Mouse (Mus musculus) liver, embryonic 14.5 days (tissue): ENCODE results near the gene Sumo2. TPM values are rescaled to one million over a fixed set of nuclear protein-coding genes. Genes with fewer than 3 reads are reported as not detected.

ENCODE experiments used
- ATAC-seq: fragments of 200-750 bp; cut with Nextera tagmentation; 2 replicates; pipeline ENCODE4 v1.8.0; 2017; ENCODE audit warnings: moderate number of reproducible peaks, mild to moderate bottlenecking, moderate library complexity; ENCODE audit not compliant: insufficient read depth
- DNase-seq, 3 experiments: peaks; one replicate each; pipeline ENCODE4 v3.0.0-alpha.2; 2012 to 2013; ENCODE audit warnings: low read depth in 3 of 3, low spot score in 3 of 3
- H3K27ac ChIP-seq: fragments of 300-500 bp; sonication (generic); 2 replicates; pipeline ENCODE4 v1.5.1; 2014; ENCODE audit warnings: moderate library complexity, mild to moderate bottlenecking, control low read depth, inconsistent platforms
- H3K27me3 ChIP-seq: fragments of 300-500 bp; sonication (generic); 2 replicates; pipeline ENCODE4 v1.6.1; 2014; ENCODE audit warnings: mild to moderate bottlenecking, low read length, moderate library complexity; ENCODE audit not compliant: control insufficient read depth, insufficient read depth
- H3K36me3 ChIP-seq: fragments of 300-500 bp; sonication (generic); replicated peaks from 2 replicates; pipeline ENCODE4 v1.6.1; 2014; ENCODE audit warnings: low read depth; ENCODE audit not compliant: control insufficient read depth, insufficient read depth
- H3K4me1 ChIP-seq, 2 experiments: fragments of 200-500 bp in 1 of 2; fragments of 300-500 bp in 1 of 2; sonication (generic) in 1 of 2; replicated peaks; 2 replicates each; pipeline ENCODE4 v1.6.1; 2012 to 2014; ENCODE audit warnings: antibody characterized with exemption in 1 of 2, inconsistent platforms in 1 of 2, low read length in 1 of 2; ENCODE audit not compliant: control insufficient read depth in 2 of 2, insufficient read depth in 2 of 2
- H3K4me2 ChIP-seq: fragments of 300-500 bp; sonication (generic); 2 replicates; pipeline ENCODE4 v1.6.1; 2014; ENCODE audit warnings: low read depth, mild to moderate bottlenecking, control low read depth, moderate library complexity
- H3K4me3 ChIP-seq, 2 experiments: fragments of 200-500 bp in 1 of 2; fragments of 300-500 bp in 1 of 2; sonication (generic) in 1 of 2; 2 replicates each; pipeline ENCODE4 v1.5.1; 2012 to 2014; ENCODE audit warnings: low read depth in 2 of 2, low read length in 2 of 2, mild to moderate bottlenecking in 2 of 2, control low read depth in 1 of 2, inconsistent platforms in 1 of 2, moderate library complexity in 1 of 2; ENCODE audit not compliant: insufficient read depth in 1 of 2
- H3K9ac ChIP-seq: fragments of 300-500 bp; sonication (generic); replicated peaks from 2 replicates; pipeline ENCODE4 v1.6.1; 2014; ENCODE audit warnings: mild to moderate bottlenecking, control low read depth, moderate library complexity
- H3K9me3 ChIP-seq: fragments of 300-500 bp; sonication (generic); 2 replicates; pipeline ENCODE4 v1.6.1; 2016; ENCODE audit warnings: low read length, mixed read lengths; ENCODE audit not compliant: control insufficient read depth
- CTCF ChIP-seq: IDR thresholded peaks from 2 replicates; pipeline ENCODE4 v1.5.1; 2016; ENCODE audit warnings: antibody characterized with exemption, low read depth, control low read depth
- EP300 ChIP-seq: IDR thresholded peaks from 2 replicates; pipeline ENCODE4 v1.6.1; 2016; ENCODE audit warnings: antibody characterized with exemption, low read depth
- WGBS: fragments of 180-500 bp; shearing (Covaris S2); extraction: QIAGEN DNeasy Blood & Tissue Kit; methylation state at CpG from one replicate; pipeline ENCODE4 v1.1.7; 2014; ENCODE audit not compliant: insufficient replicate concordance; 5-methylcytosine and 5-hydroxymethylcytosine counted together
- polyA plus RNA-seq, 2 experiments: library from polyadenylated mRNA; depleted of rRNA in 1 of 2; stranded (reverse) in 1 of 2; unstranded in 1 of 2; fragments of >200 nt; fragmentation: Nextera tagmentation in 1 of 2; extraction: Ambion mirVana in 1 of 2; gene quantifications; 2 replicates each; pipeline versions ENCODE4 v1.2.1 to v1.2.3; 2012 to 2014

Gene Sumo2
- polyA plus RNA-seq (2012; rRNA removed) (161 and 198 TPM in 2 replicates), polyA plus RNA-seq (2014; fragmentation: Nextera tagmentation; extraction: Ambion mirVana) (393 and 406 TPM in 2 replicates)

DNA sequence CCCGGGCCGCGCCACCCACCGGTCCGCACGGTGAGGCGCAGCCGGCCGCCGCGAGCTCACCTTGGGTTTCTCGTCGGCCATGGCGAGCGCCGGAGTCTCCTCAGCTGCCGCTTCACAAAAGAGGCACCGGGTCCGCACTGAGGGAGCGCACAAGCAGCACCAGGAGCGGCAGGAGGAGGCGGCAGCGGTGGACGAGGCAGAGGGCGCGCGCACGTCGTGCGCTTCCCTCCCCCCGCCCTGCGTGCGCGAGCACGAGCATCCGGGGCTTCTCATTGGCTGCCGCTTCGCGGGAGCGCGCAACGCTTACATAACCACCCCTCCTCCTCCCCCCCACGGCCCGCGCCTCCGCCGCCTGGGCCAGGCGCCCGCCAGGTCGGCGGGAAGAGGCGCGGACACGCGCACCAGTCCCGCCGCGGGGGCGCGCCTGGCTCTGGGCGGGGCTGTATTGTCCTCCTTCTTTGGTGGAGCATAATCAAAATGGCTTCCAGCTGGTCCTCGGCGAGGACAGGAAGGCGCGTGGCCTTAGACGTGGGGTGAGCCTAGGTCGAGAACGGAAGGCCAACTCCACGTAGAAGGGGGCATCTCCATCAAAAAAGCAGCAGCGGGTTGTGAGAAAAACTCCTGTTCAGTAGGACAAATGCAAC lies at the start of gene Sumo2:
Sumo2 (minus strand) TSS at position 239 of the 644 bp plus-strand sequence.
- H3K27me3 ChIP-seq, result no peaks in the 10 kb centered on the region
- DNase-seq (peak; percentile 92 to 95 (median 94)), ATAC-seq (peak; percentile 91)
- H3K4me3 ChIP-seq, result peak within 1 kb of the TSS; percentile 96 to 97
- H3K36me3 ChIP-seq, result peaks cover 31% of the 10 kb centered on the region
- no peaks in the 10 kb centered on the region for H3K9me3 ChIP-seq
- TF ChIP-seq EP300, result no peak
- TF ChIP-seq CTCF, result no peak
- H3K9ac ChIP-seq, result peak within 1 kb of the TSS; percentile 99
- peaks cover 15 to 20% of the 10 kb centered on the region in 2 experiments for H3K4me1 ChIP-seq
- H3K4me2 ChIP-seq, result peak within 1 kb of the TSS; percentile 95
- H3K27ac ChIP-seq, result peak within 1 kb of the TSS; percentile 87
- WGBS, result 1% methylated on average over 54 of the region's 70 CpGs

DNA sequence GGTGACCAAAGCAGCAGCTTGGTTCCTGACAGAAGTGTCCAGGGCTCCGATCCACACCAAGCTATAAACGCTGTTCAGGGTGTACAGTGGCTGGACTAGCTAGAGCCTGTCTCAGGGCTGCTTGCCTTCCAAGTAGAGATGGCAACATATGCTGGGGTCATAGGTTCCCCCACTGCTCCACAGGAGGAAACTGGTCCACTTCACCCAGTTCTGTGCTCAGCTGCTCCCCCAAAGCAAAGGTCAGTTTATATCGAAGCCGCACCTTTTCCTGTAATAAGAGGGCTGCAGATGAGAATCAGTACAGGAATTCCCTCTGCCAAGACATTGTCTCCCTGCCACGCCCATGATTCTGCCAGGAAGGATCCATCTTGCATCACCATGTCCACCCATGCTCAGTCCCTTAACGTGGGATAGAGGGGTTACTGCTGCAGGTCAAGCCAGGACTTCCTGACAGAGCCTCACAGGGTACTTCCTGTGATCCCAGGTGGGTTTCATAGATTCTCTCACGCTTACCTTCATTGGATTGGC lies 49.6 kb upstream of the Sumo2 start:
- no peak for DNase-seq
- H3K27ac ChIP-seq, result no peak overlapping the region
- H3K9me3 ChIP-seq, result no peaks in the 10 kb centered on the region
- H3K36me3 ChIP-seq, result peaks cover 87% of the 10 kb centered on the region
- ATAC-seq, result no peak
- TF ChIP-seq CTCF (no peak), EP300 (no peak)
- WGBS, result 81% methylated on average over 7 of the region's 7 CpGs
- no peak overlapping the region for H3K4me2 ChIP-seq
- no peak overlapping the region for H3K9ac ChIP-seq
- no peaks in the 10 kb centered on the region for H3K4me1 ChIP-seq
- H3K27me3 ChIP-seq, result no peaks in the 10 kb centered on the region
- H3K4me3 ChIP-seq, result no peak overlapping the region

DNA sequence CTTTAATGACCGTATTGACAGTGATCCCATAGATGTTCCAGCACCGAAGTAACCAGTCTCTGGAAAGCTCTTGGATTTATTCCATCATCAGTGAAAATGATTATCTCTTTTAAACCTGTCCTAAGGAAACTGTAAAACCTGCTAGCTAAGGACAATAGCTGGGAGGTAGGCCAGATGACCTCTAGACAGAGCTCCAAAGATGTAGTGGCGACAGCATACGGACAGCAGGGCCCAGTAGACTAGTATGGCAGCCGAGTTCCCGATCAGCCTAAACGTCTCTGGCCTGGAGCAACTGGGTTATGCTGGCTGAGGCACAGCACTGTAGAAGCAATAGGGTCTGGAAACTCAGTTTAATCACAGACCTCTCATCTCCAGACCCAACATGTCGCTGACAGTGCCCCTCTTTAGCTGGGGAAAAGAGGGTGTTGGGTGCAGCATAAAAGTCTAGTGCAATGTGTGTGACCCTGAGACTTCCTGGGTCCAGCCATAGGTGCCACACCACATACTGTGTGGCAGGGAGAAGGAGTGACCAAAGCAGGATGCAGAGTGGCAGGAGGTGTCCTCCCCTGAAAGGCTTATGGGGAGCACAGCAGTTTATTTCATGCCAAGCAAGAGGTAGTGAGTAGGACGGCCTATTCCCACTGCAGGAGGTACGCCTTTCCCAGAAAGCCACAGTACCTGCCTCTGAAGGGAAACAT lies 48.4 kb upstream of the Sumo2 start:
- no peak overlapping the region for H3K4me3 ChIP-seq
- 79% methylated on average over 10 of the region's 10 CpGs for WGBS
- no peak overlapping the region for H3K27ac ChIP-seq
- ATAC-seq (0 out of 2 replicates have a peak, but pooled peaks have one; percentile 22), DNase-seq (no peak)
- H3K9ac ChIP-seq, result no peak overlapping the region
- H3K4me2 ChIP-seq, result no peak overlapping the region
- no peak for TF ChIP-seq EP300
- TF ChIP-seq CTCF, result no peak
- no peaks in the 10 kb centered on the region for H3K27me3 ChIP-seq
- H3K4me1 ChIP-seq, result no peaks in the 10 kb centered on the region
- peaks cover 82% of the 10 kb centered on the region for H3K36me3 ChIP-seq
- no peaks in the 10 kb centered on the region for H3K9me3 ChIP-seq

DNA sequence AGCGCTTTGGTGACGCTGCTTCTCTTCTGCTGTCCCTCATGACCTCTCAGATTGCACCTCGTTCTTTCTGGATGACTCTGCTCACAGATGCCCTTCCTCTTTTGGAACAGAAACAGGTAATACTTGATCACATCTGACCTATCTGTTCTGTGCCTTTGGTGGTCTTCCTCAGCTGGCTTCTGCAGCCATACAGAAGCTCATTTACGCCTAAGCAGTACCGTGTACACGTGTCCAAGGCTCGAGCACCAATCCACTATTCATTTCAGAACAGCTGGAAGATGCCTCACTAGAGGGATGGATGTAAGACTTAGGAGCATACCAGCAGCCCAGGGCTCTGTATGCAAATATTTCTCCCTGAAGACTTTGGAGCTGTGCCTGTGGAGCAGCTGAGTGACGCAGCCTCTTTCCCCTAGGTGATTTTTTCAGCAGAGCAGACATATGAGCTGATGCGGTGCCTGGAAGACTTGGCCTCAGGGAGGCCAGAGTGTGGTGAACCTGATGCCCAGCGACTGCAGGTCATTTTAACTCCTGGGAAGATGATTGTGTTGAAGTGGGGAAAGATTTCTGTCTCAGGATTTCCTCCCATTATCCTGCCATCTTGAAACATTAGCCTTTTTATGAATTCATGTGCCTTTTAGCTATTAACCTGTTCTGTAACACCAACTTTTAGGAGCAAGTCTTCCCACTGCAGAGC lies 47.0 kb upstream of the Sumo2 start:
- H3K4me2 ChIP-seq, result no peak overlapping the region
- 80% methylated on average over 10 of the region's 10 CpGs for WGBS
- no peaks in the 10 kb centered on the region for H3K27me3 ChIP-seq
- no peak overlapping the region for H3K4me3 ChIP-seq
- DNase-seq, result no peak
- H3K9me3 ChIP-seq, result no peaks in the 10 kb centered on the region
- no peaks in the 10 kb centered on the region for H3K4me1 ChIP-seq
- TF ChIP-seq EP300 (no peak), CTCF (no peak)
- H3K36me3 ChIP-seq, result peaks cover 84% of the 10 kb centered on the region
- ATAC-seq, result no peak
- H3K9ac ChIP-seq, result no peak overlapping the region
- no peak overlapping the region for H3K27ac ChIP-seq

DNA sequence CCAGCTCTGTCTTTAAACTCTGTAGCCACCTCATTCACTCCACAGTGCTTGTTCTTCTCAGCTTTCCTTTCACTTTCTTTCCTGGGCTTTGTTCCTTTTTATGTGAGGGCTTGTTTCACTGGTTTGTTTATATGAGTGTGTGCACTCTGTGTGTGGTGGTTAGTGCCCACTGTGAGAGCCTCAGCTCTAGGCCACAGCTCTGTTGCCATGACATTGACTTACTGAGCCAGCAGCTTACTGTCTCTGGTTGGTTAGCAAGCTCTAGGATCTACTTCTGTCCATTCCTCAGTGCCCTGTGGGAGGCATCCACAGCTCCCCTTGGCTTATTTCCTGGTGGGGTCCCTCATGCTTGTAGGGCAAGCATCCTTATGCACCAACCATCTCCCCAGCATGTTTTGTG lies 43.0 kb upstream of the Sumo2 start:
- Histone ChIP-seq H3K9ac (no peak overlapping the region), H3K4me2 (no peak overlapping the region), H3K4me1 (no peaks in the 10 kb centered on the region), H3K27me3 (no peaks in the 10 kb centered on the region), H3K27ac (no peak overlapping the region), H3K9me3 (no peaks in the 10 kb centered on the region), H3K4me3 (no peak overlapping the region), H3K36me3 (peaks cover 64% of the 10 kb centered on the region)
- no peak for TF ChIP-seq EP300
- no peak for TF ChIP-seq CTCF
- ATAC-seq (no peak), DNase-seq (no peak)
